ENCODE assay signal across 8 mouse cellular contexts in genomic region chrX:52987905-52988783, GRCm38 (mm10). TPM values are rescaled to one million over a fixed set of nuclear protein-coding genes. Genes with fewer than 3 reads are reported as not detected.
DNase-seq lines count a peak whose midpoint lies in the region; ATAC-seq and TF ChIP-seq lines count a peak whose summit lies in the region.

Hprt (plus strand) TSS chrX:52988137.

- H3K36me3 ChIP-seq in hindbrain, embryonic 16.5 days (ENCODE audit: control insufficient read depth, insufficient read depth, low read length), result no peaks in the 10 kb centered on the region

- peak within 1 kb of the TSS; percentile 85 for H3K4me3 ChIP-seq in gastrocnemius, adult 2 months
- H3K4me3 ChIP-seq in hindbrain, embryonic 16.5 days (ENCODE audit: low read length), result peak within 1 kb of the TSS; percentile 60

- H3K4me2 ChIP-seq in hindbrain, embryonic 16.5 days (ENCODE audit: low read length), result peak within 1 kb of the TSS; percentile 55

- H3K9ac ChIP-seq in hindbrain, embryonic 16.5 days (ENCODE audit: low read depth, low read length), result peak within 1 kb of the TSS; percentile 86

- no peak for TF ChIP-seq CTCF in gastrocnemius, adult 2 months (IDR thresholded peaks at IDR 0.05)

- 21% methylated on average over 46 of the region's 72 CpGs for WGBS in hindbrain, embryonic 16.5 days

- H3K9me3 ChIP-seq in hindbrain, embryonic 16.5 days (ENCODE audit: control insufficient read depth, low read length), result no peaks in the 10 kb centered on the region

- peak; percentile 81 for DNase-seq in adipocyte (ENCODE audit: low spot score)
- peak; percentile 91 for DNase-seq in gastrocnemius, adult 2 months
- peak; percentile 54 to 77 for DNase-seq in left cerebral cortex, adult 8-10 months (ENCODE audit: low spot score in 2 of 2)
- peak; percentile 88 for DNase-seq in right cerebral cortex, adult 18-20 months
- peak; percentile 71 for DNase-seq in urinary bladder, adult 2 months (ENCODE audit: low spot score)

- intact Hi-C loops in gastrocnemius, adult 2 months (cut with DNase I), result no loop called here

- no peaks in the 10 kb centered on the region for H3K4me1 ChIP-seq in hindbrain, embryonic 16.5 days (ENCODE audit: control insufficient read depth, insufficient read depth, low read depth, low read length)

- H3K27ac ChIP-seq in gastrocnemius, adult 2 months, result peak within 1 kb of the TSS; percentile 92
- H3K27ac ChIP-seq in hindbrain, embryonic 16.5 days (ENCODE audit: low read depth, low read length), result peak within 1 kb of the TSS; percentile 91

- peak; percentile 98 for ATAC-seq in common myeloid progenitor, adult 5-6 weeks (replicated peaks; ENCODE audit: low read depth, poor library complexity, severe bottlenecking)
- ATAC-seq in hindbrain, embryonic 16.5 days, result peak; percentile 97
- ATAC-seq in megakaryocyte, adult 5-6 weeks (ENCODE audit: poor library complexity, severe bottlenecking), result peak; percentile 99

- H3K27me3 ChIP-seq in hindbrain, embryonic 16.5 days (replicated peaks; ENCODE audit: control insufficient read depth, insufficient read depth, low read length), result no peaks in the 10 kb centered on the region

RNA-seq across cellular contexts. Expression of gene Hprt, which starts in this region (rescaled TPM):
- total RNA-seq in common myeloid progenitor, adult 5-6 weeks (2017), result 339 and 352 TPM in 2 replicates
- total RNA-seq in gastrocnemius, adult 2 months (2021), result 10 to 100 TPM; 21.9 to 23.2 TPM
- 133 and 164 TPM in 2 replicates for polyA plus RNA-seq in hindbrain, embryonic 16.5 days (2015; fragmentation: Nextera tagmentation; extraction: Ambion mirVana)
- 100 to 1,000 TPM; 144 to 173 (median 169) TPM for total RNA-seq in left cerebral cortex, adult 8-10 months (2022)
- 280 and 308 TPM in 2 replicates for total RNA-seq in megakaryocyte, adult 5-6 weeks (2015)
- total RNA-seq in megakaryocyte, adult 5-6 weeks (2017), result 258 and 293 TPM in 2 replicates
- polyA plus RNA-seq in urinary bladder, adult 2 months (2012; rRNA removed), result 107 and 118 TPM in 2 replicates

Comparison
In these comparisons a context has a peak if more than half of its experiments do, and no peak if none do; other contexts are left out.
1. Peak in every context shown above with its lines: DNase-seq, ATAC-seq, H3K4me3 ChIP-seq and H3K27ac ChIP-seq.
2. RNA of gene Hprt (total RNA-seq): 339 to 352 TPM in common myeloid progenitor, adult 5-6 weeks, 258 to 308 TPM in megakaryocyte, adult 5-6 weeks and 144 to 173 TPM in left cerebral cortex, adult 8-10 months; 21.9 to 23.2 TPM in gastrocnemius, adult 2 months; every median in the first group is over 4 times any median in the second.